Mouse (Mus musculus) heart, embryonic 10.5 days (tissue): Measurements from ENCODE around the gene Spryd3. TPM values are rescaled to one million over a fixed set of nuclear protein-coding genes. Genes with fewer than 3 reads are reported as not detected.
"Not testable (repeated sequence)": the region's sequence is repeated elsewhere in the genome, so short reads cannot be mapped to it uniquely, and the experiment has no call there.

ENCODE experiments used
- DNase-seq: peaks from one replicate; pipeline ENCODE4 v3.0.0-alpha.2; 2017; ENCODE audit warnings: low spot score
- H3K27ac ChIP-seq: fragments of 300-500 bp; sonication (generic); 2 replicates; pipeline ENCODE4 v1.5.1; 2016; ENCODE audit warnings: mild to moderate bottlenecking
- H3K27me3 ChIP-seq: fragments of 300-500 bp; sonication (generic); 2 replicates; pipeline ENCODE4 v1.6.1; 2016; ENCODE audit warnings: mild to moderate bottlenecking; ENCODE audit not compliant: poor library complexity, insufficient read depth, severe bottlenecking
- H3K36me3 ChIP-seq: fragments of 300-500 bp; sonication (generic); 2 replicates; pipeline ENCODE4 v1.6.1; 2016; ENCODE audit warnings: mild to moderate bottlenecking, moderate library complexity
- H3K4me1 ChIP-seq: fragments of 300-500 bp; sonication (generic); 2 replicates; pipeline ENCODE4 v1.6.1; 2016; ENCODE audit warnings: mild to moderate bottlenecking
- H3K4me3 ChIP-seq: fragments of 300-500 bp; sonication (generic); 2 replicates; pipeline ENCODE4 v1.5.1; 2016; ENCODE audit warnings: mild to moderate bottlenecking, moderate library complexity
- H3K9me3 ChIP-seq: fragments of 300-500 bp; sonication (generic); 2 replicates; pipeline ENCODE4 v1.6.1; 2016; ENCODE audit warnings: mild to moderate bottlenecking, moderate library complexity
- WGBS: fragments of 180-500 bp; shearing (Covaris S2); methylation state at CpG from one replicate; pipeline ENCODE4 v1.1.7; 2016; 5-methylcytosine and 5-hydroxymethylcytosine counted together
- polyA plus RNA-seq: library from polyadenylated mRNA; unstranded; fragments of >200 nt; fragmentation: Nextera tagmentation; extraction: Ambion mirVana; gene quantifications from 2 replicates; pipeline ENCODE4 v1.2.1, GENCODE M21; 2016

Spryd3 gene
- polyA plus RNA-seq, 1 experiment from 2014 or later = 19.0 TPM

- not testable (repeated sequence) for H3K27ac ChIP-seq
- 77% methylated on average over 8 of the region's 8 CpGs for WGBS
These were observed 56.1 kb downstream of the Spryd3 start for GRCm38 (mm10) chr15:102079924-102080323.

DNA sequence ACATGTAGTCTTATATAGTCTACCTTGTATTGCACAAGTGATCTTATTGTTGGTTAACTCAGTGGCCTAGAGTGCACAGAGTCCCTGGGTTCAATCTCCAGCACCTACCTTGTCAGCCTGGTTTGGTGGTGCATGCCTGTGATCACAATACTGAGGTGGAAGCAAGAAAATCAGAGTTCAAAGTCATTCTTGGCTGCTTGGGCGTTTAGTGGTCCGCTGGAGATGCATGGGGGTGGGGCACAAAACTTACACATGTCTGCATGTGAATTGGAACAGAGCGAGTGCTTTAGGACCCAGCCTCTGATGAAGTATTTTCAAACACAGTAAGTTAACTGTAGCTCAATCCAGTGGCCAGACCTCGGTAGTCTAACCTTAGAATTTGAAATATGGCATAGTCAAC is 56.8 kb downstream of the Spryd3 start:
- no peaks in the 10 kb centered on the region for H3K9me3 ChIP-seq
- peaks cover 42% of the 10 kb centered on the region for H3K36me3 ChIP-seq
- WGBS = 79% methylated on average over 4 of the region's 4 CpGs
- H3K27me3 ChIP-seq = no peaks in the 10 kb centered on the region
- H3K27ac ChIP-seq = no peak overlapping the region
- no peak overlapping the region for H3K4me3 ChIP-seq
- DNase-seq = no peak
- peaks cover 18% of the 10 kb centered on the region for H3K4me1 ChIP-seq

More at GRCm38 (mm10) chr15:102079924-102080323, 56.1 kb downstream of the Spryd3 start:
- H3K36me3 ChIP-seq = peaks cover 49% of the 10 kb centered on the region
- H3K4me1 ChIP-seq = peaks cover 18% of the 10 kb centered on the region
- H3K4me3 ChIP-seq, H3K9me3 ChIP-seq, H3K27me3 ChIP-seq, DNase-seq: not testable (repeated sequence)

DNA sequence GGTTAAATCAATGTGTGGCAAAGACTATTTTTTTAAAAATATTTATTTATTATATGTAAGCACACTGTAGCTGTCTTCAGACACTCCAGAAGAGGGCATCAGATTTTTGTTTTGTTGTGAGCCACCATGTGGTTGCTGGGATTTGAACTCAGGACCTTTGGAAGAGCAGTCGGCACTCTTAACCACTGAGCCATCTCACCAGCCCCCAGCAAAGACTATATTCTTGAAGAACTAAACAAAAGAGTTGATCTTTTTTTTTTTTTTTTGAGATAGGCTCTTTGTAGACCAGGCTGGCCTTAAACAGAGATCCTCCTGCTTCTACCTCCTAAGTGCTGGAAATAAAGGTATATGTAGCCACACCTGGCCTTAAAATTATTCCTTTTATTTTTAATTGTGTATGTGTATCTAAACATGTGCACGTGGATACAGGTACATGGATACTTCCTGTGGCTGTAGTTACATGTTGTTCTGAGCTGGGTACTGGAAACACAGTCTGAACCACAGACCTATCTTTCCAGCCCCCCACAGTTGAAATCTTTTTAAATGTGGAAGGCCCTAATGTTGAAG is 58.8 kb downstream of the Spryd3 start:
- Histone ChIP-seq H3K9me3 (no peaks in the 10 kb centered on the region), H3K27me3 (no peaks in the 10 kb centered on the region), H3K4me1 (peaks cover 18% of the 10 kb centered on the region), H3K27ac (no peak overlapping the region), H3K36me3 (peaks cover 22% of the 10 kb centered on the region), H3K4me3 (no peak overlapping the region)
- DNase-seq = no peak
- 81% methylated on average over 2 of the region's 2 CpGs for WGBS

DNA sequence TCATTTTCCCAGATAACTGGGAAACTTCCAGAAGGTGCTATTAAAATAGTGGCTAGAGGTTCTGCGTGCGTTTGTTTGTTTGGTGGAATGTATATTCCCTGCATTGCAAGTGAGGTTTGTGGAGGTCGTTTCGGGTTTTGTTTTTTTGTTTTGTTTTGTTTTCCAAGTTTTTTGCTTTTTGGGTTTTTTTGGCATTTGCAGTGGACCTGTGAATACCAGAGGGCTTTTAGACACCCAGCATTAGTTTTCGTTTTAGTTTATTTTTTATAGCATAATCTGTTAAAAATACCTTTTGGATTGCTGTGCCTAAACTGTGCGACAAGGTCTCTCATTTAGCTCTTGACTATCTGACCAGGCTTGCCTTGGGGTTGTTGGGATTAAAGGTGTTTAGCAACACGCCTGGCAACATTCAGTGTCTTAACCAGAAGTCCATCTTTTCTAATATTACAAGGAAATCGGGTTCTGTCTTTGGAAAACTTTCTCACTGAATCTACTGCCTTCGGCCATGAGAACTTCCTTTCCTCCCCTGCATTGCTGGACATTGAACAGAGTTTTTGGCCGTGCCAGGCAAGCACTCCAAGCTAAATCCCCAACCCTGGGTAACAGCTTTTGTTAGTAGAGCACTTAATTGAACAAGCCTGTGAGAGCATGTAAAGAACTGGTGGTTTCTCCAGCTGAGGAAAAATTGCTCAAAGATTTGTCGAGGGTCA is 61.0 kb downstream of the Spryd3 start:
- peaks cover 8% of the 10 kb centered on the region; the same call in 1 of the 2 replicates for H3K36me3 ChIP-seq
- H3K27ac ChIP-seq = peak overlapping the region; percentile 100
- peaks cover 18% of the 10 kb centered on the region for H3K4me1 ChIP-seq
- no peaks in the 10 kb centered on the region for H3K27me3 ChIP-seq
- DNase-seq = no peak
- no peaks in the 10 kb centered on the region for H3K9me3 ChIP-seq
- H3K4me3 ChIP-seq = peak overlapping the region; percentile 99
- 10% methylated on average over 11 of the region's 11 CpGs for WGBS

DNA sequence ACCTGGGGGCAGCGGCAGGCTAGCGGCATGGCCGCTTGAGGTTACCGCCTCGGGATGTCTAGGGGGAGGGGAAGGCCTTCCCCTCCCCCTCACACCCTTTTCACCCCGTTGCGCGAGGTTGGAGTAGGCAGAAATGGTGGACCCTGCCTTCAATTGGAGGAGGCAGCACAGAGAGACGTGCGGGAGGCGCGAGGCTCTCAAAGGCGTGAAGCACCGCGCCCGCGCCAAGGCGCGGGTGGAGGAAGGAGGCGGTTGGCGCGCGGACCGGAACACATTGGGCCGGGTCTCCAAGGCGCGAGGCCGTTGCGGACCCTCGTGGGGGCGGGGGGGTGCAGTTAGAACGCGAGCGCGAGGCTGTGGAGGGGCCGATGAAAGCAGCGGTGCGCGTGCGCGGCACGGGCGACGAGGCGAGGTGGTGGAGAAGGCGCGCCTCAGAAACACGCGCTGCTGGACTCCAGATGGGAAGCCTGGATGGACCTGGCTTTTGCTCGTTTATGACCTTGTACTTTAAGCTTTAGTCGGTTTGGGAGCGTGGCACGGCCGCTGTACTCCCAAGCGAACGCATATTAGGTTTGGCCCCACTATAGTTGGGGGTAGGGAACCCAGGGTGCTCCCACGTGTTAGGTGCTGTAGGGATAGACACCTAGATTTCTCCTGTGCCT is 61.8 kb downstream of the Spryd3 start:
- DNase-seq = peak; percentile 84
- Histone ChIP-seq H3K4me3 (peak overlapping the region; percentile 99), H3K27ac (peak overlapping the region; percentile 100), H3K27me3 (no peaks in the 10 kb centered on the region), H3K4me1 (peaks cover 16% of the 10 kb centered on the region), H3K36me3 (peaks cover 6% of the 10 kb centered on the region; the same call in 1 of the 2 replicates), H3K9me3 (no peaks in the 10 kb centered on the region)
- WGBS = under 1% methylated on average over 57 of the region's 57 CpGs

- peaks cover 14% of the 10 kb centered on the region for H3K4me1 ChIP-seq
- H3K9me3 ChIP-seq = no peaks in the 10 kb centered on the region
- peak within 1 kb of the TSS; percentile 100 for H3K27ac ChIP-seq
- under 1% methylated on average over 58 of the region's 58 CpGs for WGBS
- H3K27me3 ChIP-seq = no peaks in the 10 kb centered on the region
- H3K4me3 ChIP-seq = peak within 1 kb of the TSS; percentile 99
- H3K36me3 ChIP-seq = 0 out of 2 replicates have a peak, but pooled peaks cover 2% of the 10 kb centered on the region
- DNase-seq = peak; percentile 99
These were observed 62.4 kb downstream of the Spryd3 start, which contains the start of gene Eif4b for GRCm38 (mm10) chr15:102073559-102074069. Eif4b (plus strand) TSS chr15:102073773.

GRCm38 (mm10) chr15:102072963-102073558 is 63.0 kb downstream of the Spryd3 start:
- H3K4me3 ChIP-seq = peak overlapping the region; percentile 99
- peak overlapping the region; percentile 100; the same call in 1 of the 2 replicates for H3K27ac ChIP-seq
- H3K36me3 ChIP-seq = no peaks in the 10 kb centered on the region
- no peaks in the 10 kb centered on the region for H3K9me3 ChIP-seq
- 14% methylated on average over 6 of the region's 6 CpGs for WGBS
- peaks cover 14% of the 10 kb centered on the region for H3K4me1 ChIP-seq
- no peak for DNase-seq
- H3K27me3 ChIP-seq = no peaks in the 10 kb centered on the region

DNA sequence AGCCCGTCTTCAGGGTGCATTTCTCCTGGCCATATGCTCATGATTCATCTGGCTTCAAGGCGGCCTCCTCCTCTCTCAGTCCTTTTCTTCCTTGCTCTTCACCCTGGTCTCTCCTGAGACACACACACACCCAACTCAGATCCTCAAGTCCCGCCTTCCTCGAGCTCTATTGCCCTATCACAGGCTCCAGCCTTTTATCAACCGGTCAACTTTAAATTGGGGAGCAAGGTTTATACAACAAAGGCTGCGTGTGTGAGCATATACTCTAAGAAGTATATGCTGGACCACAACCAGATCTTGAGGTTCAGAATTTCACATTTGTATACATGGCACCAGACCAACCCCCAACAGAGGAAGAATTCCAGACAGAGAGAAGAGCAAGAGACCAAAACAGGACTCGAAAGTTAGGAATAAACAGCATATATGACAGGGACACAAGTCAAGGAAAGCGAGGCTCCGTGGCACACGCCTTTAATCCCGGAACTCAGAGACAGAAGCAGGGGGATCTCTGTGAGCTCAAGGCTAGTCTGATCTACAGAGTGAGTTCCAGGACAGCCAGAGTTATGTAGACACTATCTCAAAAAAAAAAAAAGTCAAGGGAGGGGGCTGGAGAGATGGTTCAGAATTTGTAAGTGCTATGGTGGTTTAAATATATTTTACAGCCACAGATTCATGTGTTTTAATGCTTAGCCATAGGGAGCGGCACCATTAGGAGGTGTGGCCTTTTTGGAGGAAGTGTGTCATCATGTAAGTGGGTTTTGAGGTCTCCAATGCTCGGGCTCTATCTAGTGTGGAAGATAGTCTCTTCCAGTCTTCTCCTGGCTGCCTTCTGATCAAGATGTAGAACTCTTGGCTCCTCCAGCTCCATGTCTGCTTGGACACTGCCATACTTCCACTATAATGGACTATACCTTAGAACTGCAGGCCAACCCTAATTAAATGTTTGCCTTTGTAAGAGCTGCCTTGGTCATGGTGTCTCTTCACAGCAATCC is 65.3 kb downstream of the Spryd3 start:
- Histone ChIP-seq H3K4me1 (peaks cover 10% of the 10 kb centered on the region), H3K9me3 (no peaks in the 10 kb centered on the region), H3K4me3 (no peak overlapping the region), H3K27me3 (peaks cover 18% of the 10 kb centered on the region; the same call in 1 of the 2 replicates), H3K36me3 (no peaks in the 10 kb centered on the region), H3K27ac (no peak overlapping the region)
- DNase-seq = no peak
- 69% methylated on average over 13 of the region's 13 CpGs for WGBS

Other genes with a start within 250 kb of the Spryd3 start
- not detected in 2 replicates for gene Krt76, start 243.3 kb downstream of the Spryd3 start, polyA plus RNA-seq
- gene Krt4, start 211.5 kb downstream of the Spryd3 start, polyA plus RNA-seq = 0.09 TPM in 1 of 2 replicates, not detected in the other
- gene Krt79, start 195.9 kb downstream of the Spryd3 start, polyA plus RNA-seq = 1.8 TPM in 2 replicates
- gene Krt78, start 181.9 kb downstream of the Spryd3 start, polyA plus RNA-seq = not detected in 2 replicates
- gene Krt8, start 131.8 kb downstream of the Spryd3 start, polyA plus RNA-seq = 83.2 and 193 TPM in 2 replicates
- gene Krt18, start 108.1 kb downstream of the Spryd3 start, polyA plus RNA-seq = 78.5 and 184 TPM in 2 replicates
- gene Eif4b, start 62.5 kb downstream of the Spryd3 start, polyA plus RNA-seq = 85.5 and 99.6 TPM in 2 replicates
- 19.8 and 19.9 TPM in 2 replicates for gene Tns2, start 35.8 kb downstream of the Spryd3 start, polyA plus RNA-seq
- 0.64 and 0.67 TPM in 2 replicates for gene Igfbp6, start 8.1 kb upstream of the Spryd3 start, polyA plus RNA-seq
- gene Soat2, start 14.3 kb upstream of the Spryd3 start, polyA plus RNA-seq = 2.0 and 7.9 TPM in 2 replicates
- 35.7 and 50.1 TPM in 2 replicates for gene Zfp740, start 67.0 kb upstream of the Spryd3 start, polyA plus RNA-seq
- gene Csad, start 68.5 kb upstream of the Spryd3 start, polyA plus RNA-seq = 36.1 and 41.0 TPM in 2 replicates
- gene Itgb7, start 95.7 kb upstream of the Spryd3 start, polyA plus RNA-seq = 0.22 and 1.5 TPM in 2 replicates
- gene Rarg, start 121.3 kb upstream of the Spryd3 start, polyA plus RNA-seq = 11.3 and 17.3 TPM in 2 replicates
- gene Gm9918, start 134.3 kb upstream of the Spryd3 start, polyA plus RNA-seq = 0.23 TPM in 1 of 2 replicates, not detected in the other
- gene Mfsd5, start 143.2 kb upstream of the Spryd3 start, polyA plus RNA-seq = 55.7 and 63.4 TPM in 2 replicates
- gene Espl1, start 160.0 kb upstream of the Spryd3 start, polyA plus RNA-seq = 35.8 and 40.9 TPM in 2 replicates
- 260 and 282 TPM in 2 replicates for gene Pfdn5, start 189.9 kb upstream of the Spryd3 start, polyA plus RNA-seq
- gene Myg1, start 195.5 kb upstream of the Spryd3 start, polyA plus RNA-seq = 80.5 and 94.3 TPM in 2 replicates
- 87.7 and 96.4 TPM in 2 replicates for gene Aaas, start 214.5 kb upstream of the Spryd3 start, polyA plus RNA-seq
- gene Sp7, start 230.9 kb upstream of the Spryd3 start, polyA plus RNA-seq = 0.37 and 1.5 TPM in 2 replicates